Mouse (Mus musculus): ENCODE measurements around the gene Jag2. TPM values are rescaled to one million over a fixed set of nuclear protein-coding genes. Genes with fewer than 3 reads are reported as not detected.

Gene Jag2
- polyA plus RNA-seq, 1 experiment from 2014 or later, result 3.5 TPM

DNA sequence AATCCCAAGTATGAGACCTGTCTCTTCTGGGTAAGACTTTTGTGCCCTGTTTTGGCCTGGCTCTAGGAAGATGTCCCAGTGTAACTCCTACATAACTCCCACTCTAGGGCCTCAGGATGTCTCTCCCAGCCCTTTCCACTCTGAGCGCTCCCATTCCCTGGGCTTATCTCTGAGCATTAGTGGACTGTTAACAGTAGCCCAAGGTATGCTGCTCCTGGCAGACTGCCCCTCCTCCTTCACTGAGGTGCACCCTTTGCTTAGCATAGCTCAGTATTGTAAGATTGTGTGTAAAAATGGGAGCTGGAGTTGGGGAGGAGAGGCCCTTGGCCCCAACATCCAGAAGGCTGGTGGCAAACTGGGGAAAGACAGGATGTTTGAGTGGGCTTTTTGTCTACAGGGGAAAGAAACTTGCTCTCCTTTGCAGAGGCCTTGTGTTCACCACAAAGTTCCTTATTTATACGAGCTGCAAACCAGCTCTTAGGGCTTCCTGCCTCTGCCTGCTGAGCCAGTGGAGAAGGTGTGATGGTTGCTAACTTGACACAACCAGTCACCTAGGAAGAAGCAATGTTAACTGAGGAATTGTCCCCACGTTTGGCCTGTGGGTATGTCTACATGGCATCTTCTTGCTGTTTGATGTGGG, 23.5 kb upstream of the Jag2 start:
- H3K4me2 ChIP-seq, result no peak overlapping the region
- no peaks in the 10 kb centered on the region for H3K9me3 ChIP-seq (replicated peaks)
- peaks cover 39% of the 10 kb centered on the region for H3K4me1 ChIP-seq
- 78% methylated on average over 3 of the region's 3 CpGs for WGBS
- H3K4me3 ChIP-seq (replicated peaks), result no peak overlapping the region
- no peaks in the 10 kb centered on the region for H3K27me3 ChIP-seq
- H3K9ac ChIP-seq, result no peak overlapping the region
- peaks cover 17% of the 10 kb centered on the region; the same call in 1 of the 2 replicates for H3K36me3 ChIP-seq
- H3K27ac ChIP-seq, result peak overlapping the region; percentile 48; the same call in 1 of the 2 replicates
- ATAC-seq (replicated peaks; ENCODE audit: low FRiP score), result no peak

DNA sequence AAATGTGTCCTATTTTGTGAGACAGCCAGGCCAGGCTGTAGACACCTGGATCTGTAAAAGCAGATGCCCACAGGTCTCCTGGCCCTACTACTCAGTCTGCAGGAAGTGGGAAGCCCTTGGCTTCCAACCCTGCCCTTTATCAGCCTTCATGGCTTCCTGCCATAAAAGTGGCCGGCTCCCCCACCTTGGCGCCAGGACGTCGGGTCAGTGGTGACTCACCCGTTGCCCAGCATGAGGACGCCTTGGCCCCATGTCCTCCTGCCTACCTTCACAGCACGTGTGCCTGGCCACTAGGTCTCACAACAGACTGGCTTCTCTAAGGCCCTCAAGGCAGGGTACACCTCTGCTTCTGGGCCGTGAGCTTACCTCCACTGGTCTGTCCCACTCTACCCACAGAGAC, 22.9 kb upstream of the Jag2 start:
- Histone ChIP-seq H3K9ac (no peak overlapping the region), H3K4me1 (peaks cover 42% of the 10 kb centered on the region), H3K4me2 (no peak overlapping the region), H3K36me3 (peaks cover 11% of the 10 kb centered on the region; the same call in 1 of the 2 replicates), H3K27me3 (no peaks in the 10 kb centered on the region), H3K27ac (peak overlapping the region; percentile 48; the same call in 1 of the 2 replicates), H3K9me3 (replicated peaks) (no peaks in the 10 kb centered on the region), H3K4me3 (replicated peaks) (no peak overlapping the region)
- ATAC-seq (replicated peaks; ENCODE audit: low FRiP score), result no peak
- 20% methylated on average over 8 of the region's 8 CpGs for WGBS

DNA sequence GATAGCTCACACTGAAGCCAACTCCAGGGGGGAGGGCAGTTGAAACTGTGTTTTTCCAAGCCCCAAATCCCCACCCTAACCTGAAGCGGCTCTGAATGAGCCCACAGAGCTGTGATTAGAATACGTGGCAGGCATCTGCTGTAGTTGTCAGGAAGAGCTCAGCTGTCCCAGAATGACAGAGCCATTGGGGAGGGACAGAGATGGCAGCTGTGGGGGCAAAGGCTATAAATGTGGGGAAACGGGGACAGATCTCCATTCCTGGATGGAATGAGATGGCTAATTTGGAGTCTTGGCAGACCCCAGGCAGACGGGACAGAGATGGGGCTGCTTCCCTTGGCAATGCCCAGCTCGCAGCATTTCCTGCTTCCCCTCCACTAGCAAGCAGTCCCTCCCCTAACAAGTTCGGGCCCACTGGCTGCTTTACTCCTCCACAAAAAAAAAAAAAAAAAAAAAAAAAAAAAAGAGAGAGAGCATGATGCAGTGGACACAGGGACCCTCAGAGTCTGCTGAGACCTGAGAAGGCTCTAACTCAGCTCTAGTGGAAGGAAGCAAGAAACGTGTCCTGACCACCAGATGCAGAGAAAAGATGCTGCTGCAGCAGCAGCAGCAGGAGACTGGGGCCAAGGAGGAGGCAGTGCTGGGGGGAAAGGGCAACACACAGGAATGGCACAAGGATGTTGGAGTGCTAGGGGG, 21.7 kb upstream of the Jag2 start:
- Histone ChIP-seq H3K27ac (peak overlapping the region; percentile 90), H3K4me1 (peaks cover 42% of the 10 kb centered on the region), H3K4me3 (replicated peaks) (peak overlapping the region; percentile 62; the same call in 1 of the 2 replicates), H3K36me3 (0 out of 2 replicates have a peak, but pooled peaks cover 6% of the 10 kb centered on the region), H3K27me3 (0 out of 2 replicates have a peak, but pooled peaks cover 4% of the 10 kb centered on the region), H3K4me2 (peak overlapping the region; percentile 90), H3K9me3 (replicated peaks) (no peaks in the 10 kb centered on the region), H3K9ac (0 out of 2 replicates have a peak overlapping the region, but pooled peaks have one; percentile 61)
- ATAC-seq (replicated peaks; ENCODE audit: low FRiP score), result no peak
- 14% methylated on average over 7 of the region's 7 CpGs for WGBS

DNA sequence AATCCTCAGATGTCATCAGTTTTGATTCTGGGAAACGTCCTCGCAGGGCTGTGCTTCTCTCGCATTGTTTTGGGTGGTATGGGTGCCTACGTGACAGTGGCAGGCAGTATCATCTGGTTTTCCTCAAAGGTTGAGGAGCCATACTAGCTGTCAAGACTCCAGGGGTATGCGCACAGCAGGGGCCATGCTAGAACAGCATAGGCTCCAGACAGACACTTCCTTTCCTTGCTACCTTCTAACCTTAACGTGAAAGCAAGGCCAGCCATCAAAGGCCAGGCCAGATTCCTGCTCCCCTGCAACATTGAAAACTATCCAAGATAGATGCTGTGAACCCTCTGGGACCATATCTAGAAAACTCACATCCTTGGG, 21.2 kb upstream of the Jag2 start:
- Histone ChIP-seq H3K9ac (0 out of 2 replicates have a peak overlapping the region, but pooled peaks have one; percentile 61), H3K4me2 (peak overlapping the region; percentile 90), H3K27ac (peak overlapping the region; percentile 90), H3K9me3 (replicated peaks) (no peaks in the 10 kb centered on the region), H3K4me3 (replicated peaks) (peak overlapping the region; percentile 62), H3K27me3 (0 out of 2 replicates have a peak, but pooled peaks cover 4% of the 10 kb centered on the region), H3K4me1 (peaks cover 42% of the 10 kb centered on the region), H3K36me3 (0 out of 2 replicates have a peak, but pooled peaks cover 6% of the 10 kb centered on the region)
- peak; percentile 12 for ATAC-seq (replicated peaks; ENCODE audit: low FRiP score)
- WGBS, result 1% methylated on average over 6 of the region's 6 CpGs

DNA sequence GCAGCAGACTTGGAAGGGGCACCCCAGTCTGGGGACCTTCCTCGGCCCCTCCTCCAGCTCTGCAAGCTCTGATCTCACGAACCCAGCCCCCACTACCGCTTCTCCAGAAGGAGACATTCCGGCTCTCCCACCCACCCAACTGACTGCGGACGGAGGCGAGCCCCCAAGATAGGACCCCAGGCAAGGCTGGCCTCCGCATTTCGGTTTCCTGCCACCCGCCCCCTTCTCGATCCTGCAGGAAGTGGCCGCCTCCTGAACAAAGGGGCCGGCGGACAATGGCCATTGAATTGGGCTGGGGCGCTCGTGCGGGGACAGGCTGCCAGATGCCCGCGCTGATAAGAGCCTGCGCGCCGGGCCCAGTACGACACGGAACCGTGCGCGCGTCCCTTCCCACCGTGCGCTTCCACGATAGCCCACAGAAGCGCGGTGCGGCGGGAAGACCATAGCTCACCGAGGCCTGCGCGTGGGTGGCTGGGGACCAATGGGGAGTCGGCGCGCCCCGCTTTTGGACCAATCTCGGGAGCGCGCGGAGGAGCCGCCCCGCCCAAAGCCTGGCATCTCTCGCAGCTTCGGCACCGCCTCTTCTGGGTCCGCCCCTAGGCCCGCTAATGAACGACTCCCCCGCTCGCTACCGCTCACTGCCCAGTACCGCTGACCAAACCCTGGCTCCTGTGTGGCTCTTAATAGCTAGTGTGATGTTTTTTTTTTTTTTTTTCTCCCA, 20.6 kb upstream of the Jag2 start:
- Histone ChIP-seq H3K9ac (peak overlapping the region; percentile 61), H3K4me1 (peaks cover 42% of the 10 kb centered on the region), H3K4me3 (replicated peaks) (peak overlapping the region; percentile 62), H3K36me3 (0 out of 2 replicates have a peak, but pooled peaks cover 3% of the 10 kb centered on the region), H3K4me2 (peak overlapping the region; percentile 90), H3K9me3 (replicated peaks) (no peaks in the 10 kb centered on the region), H3K27ac (peak overlapping the region; percentile 90), H3K27me3 (0 out of 2 replicates have a peak, but pooled peaks cover 4% of the 10 kb centered on the region)
- peak; percentile 83 for ATAC-seq (replicated peaks; ENCODE audit: low FRiP score)
- WGBS, result under 1% methylated on average over 58 of the region's 58 CpGs

DNA sequence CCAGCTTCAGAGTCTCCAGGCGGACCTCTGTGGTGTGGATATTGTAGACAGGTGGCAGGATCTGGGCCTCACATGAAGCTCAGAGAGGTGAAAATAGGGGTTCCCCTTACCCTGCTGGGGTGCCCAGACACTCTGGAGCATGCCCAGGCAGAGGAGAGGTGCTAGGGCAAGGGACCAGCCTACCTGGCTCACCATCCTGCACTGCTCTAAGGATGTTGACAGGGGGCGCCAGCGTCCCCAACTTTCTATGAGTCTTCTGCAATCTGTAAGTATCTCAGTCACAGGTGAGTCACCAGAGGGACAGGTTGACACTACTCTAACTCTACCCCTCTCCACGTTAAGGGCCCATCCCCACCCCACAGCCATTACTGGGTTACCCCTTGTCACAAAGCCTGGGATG, 17.7 kb upstream of the Jag2 start:
- peaks cover 36% of the 10 kb centered on the region for H3K4me1 ChIP-seq
- H3K9ac ChIP-seq, result no peak overlapping the region
- WGBS, result 25% methylated on average over 4 of the region's 4 CpGs
- no peak overlapping the region for H3K4me3 ChIP-seq (replicated peaks)
- H3K4me2 ChIP-seq, result no peak overlapping the region
- no peaks in the 10 kb centered on the region for H3K36me3 ChIP-seq
- H3K27me3 ChIP-seq, result 0 out of 2 replicates have a peak, but pooled peaks cover 6% of the 10 kb centered on the region
- ATAC-seq (replicated peaks; ENCODE audit: low FRiP score), result no peak
- H3K9me3 ChIP-seq (replicated peaks), result no peaks in the 10 kb centered on the region
- peak overlapping the region; percentile 75 for H3K27ac ChIP-seq

DNA sequence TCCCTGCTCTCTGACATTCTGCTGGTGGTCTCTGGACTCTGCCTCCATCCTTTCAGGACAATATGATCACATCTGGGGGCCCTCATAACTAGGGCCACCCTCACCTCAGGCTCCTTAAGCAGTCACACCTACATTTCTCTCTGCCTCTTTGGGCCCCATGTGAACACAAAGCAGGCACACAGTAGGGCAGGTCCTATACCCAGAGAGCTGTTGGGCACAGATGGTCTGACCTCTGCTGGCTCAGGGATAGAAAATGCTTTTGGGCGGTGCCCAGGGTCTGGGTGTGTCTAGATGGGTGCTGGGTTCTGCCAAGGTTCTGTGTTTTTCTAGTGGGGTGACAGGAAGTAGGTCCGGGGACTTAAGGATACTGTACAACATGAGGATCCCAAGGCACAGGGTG, 14.1 kb upstream of the Jag2 start:
- no peaks in the 10 kb centered on the region for H3K36me3 ChIP-seq
- no peaks in the 10 kb centered on the region for H3K9me3 ChIP-seq (replicated peaks)
- H3K27me3 ChIP-seq, result 0 out of 2 replicates have a peak, but pooled peaks cover 6% of the 10 kb centered on the region
- no peak overlapping the region for H3K4me2 ChIP-seq
- ATAC-seq (replicated peaks; ENCODE audit: low FRiP score), result no peak
- H3K4me1 ChIP-seq, result peaks cover 32% of the 10 kb centered on the region
- H3K4me3 ChIP-seq (replicated peaks), result no peak overlapping the region
- WGBS, result 79% methylated on average over 2 of the region's 2 CpGs
- no peak overlapping the region for H3K27ac ChIP-seq
- H3K9ac ChIP-seq, result no peak overlapping the region

DNA sequence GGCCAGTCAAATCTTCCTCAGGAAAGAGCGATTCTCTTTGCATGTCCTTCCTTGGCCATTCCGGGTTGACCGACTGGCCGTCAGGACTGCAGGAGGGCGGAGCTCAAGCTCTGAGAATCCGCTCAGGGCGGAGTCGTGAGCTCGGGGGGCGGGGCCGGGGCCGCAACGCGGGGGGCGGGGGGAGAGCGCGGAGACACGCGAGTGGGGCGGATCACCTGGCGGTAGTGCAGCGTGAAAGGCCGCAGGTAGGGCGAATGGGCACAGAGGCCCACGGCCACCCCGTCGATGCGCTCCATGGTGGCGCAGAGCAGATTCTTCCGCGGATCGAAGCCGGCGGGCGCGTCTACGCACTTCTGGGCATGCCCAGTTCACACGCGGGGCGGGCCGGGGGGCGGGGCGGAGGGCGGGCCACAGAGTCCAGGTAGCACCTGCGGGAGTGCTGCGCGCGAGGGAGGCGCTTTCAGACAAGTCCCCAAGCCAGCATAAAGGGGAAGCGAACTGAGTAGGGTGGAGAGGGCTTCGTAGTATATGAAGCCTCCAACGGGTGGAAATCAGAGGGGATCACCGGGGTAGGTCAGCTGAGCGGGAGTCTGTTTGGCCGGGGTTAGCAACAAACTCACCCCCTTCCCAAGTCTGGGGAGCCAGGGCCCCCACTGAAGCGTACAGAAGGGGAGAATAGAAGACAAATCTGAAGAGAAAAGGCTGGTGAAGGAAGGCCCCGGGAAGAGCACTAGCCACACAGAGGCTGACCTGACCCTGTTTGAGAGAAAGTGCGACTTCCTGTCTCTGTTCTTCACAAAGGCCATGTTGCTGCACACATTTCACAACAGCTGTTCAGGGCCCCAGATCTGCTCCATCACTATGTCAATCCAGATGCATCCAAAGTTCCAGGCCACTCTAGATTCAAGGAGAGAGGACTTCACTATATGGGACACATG, 12.5 kb upstream of the Jag2 start, which contains the start of gene Nudt14:
Nudt14 (minus strand) TSS at position 349 of the 938 bp plus-strand sequence.
- Histone ChIP-seq H3K27ac (peak within 1 kb of the TSS; percentile 91), H3K9ac (peak within 1 kb of the TSS; percentile 78), H3K27me3 (0 out of 2 replicates have a peak, but pooled peaks cover 6% of the 10 kb centered on the region), H3K4me1 (peaks cover 36% of the 10 kb centered on the region), H3K9me3 (replicated peaks) (no peaks in the 10 kb centered on the region), H3K4me3 (replicated peaks) (peak within 1 kb of the TSS; percentile 84), H3K4me2 (peak within 1 kb of the TSS; percentile 83), H3K36me3 (no peaks in the 10 kb centered on the region)
- ATAC-seq (replicated peaks; ENCODE audit: low FRiP score), result peak; percentile 86
- 2% methylated on average over 58 of the region's 58 CpGs for WGBS

DNA sequence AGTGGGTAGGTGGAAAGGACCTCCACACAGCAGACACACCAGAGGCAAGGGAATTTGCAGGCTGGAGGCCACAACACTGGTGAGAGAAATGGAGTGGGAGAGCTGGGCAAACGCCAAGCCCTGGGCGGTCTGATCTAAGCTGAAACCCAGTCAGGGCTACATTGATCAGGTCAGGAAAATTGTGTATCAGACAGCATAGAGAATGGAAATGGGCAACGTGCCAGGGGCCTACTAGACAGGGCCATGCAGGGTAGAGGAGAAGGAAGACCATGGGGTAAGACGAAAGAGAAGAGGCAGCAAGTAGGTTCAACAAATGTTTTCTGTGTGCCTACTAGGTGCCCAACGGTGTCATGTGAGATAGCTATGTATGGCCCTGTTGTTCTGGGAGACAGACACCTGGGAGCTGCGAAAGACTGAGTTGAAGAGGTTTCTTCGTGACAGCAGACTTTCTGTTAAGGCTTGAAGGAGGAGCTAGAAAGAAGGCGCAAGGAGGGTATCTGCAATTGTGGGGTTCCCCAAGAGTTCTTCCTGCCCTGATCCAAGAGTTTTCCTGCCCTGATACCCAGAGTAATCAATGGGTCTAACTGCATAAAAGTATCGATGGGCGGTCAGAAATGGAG, 11.7 kb upstream of the Jag2 start:
- peak overlapping the region; percentile 91 for H3K27ac ChIP-seq

DNA sequence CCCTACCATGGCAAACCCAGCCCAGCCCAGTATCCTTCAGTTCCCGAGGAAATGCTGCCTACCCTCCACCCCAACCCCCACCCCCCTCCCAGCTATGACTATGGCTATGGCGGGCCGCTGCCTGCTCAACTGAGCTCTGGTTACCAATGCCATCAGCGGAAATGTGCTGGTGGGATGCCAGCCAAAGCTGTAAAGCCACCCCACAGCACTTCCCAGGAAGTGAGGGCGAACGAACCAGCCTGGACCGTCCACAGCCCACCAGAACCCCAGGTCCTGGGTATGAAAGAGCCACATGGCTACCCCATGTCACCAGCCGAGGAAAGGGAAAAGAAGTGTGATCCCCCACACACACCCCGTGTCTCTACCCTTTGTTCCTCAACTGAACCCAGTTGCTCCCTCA, 11.1 kb upstream of the Jag2 start:
- no peak overlapping the region for H3K4me2 ChIP-seq
- H3K27me3 ChIP-seq, result 0 out of 2 replicates have a peak, but pooled peaks cover 2% of the 10 kb centered on the region
- H3K9ac ChIP-seq, result no peak overlapping the region
- ATAC-seq (replicated peaks; ENCODE audit: low FRiP score), result no peak
- H3K36me3 ChIP-seq, result no peaks in the 10 kb centered on the region
- H3K4me3 ChIP-seq (replicated peaks), result no peak overlapping the region
- H3K9me3 ChIP-seq (replicated peaks), result no peaks in the 10 kb centered on the region
- H3K4me1 ChIP-seq, result peaks cover 36% of the 10 kb centered on the region
- no peak overlapping the region for H3K27ac ChIP-seq
- WGBS, result 73% methylated on average over 9 of the region's 9 CpGs

More for the DNA sequence above, 11.7 kb upstream of the Jag2 start:
- peak overlapping the region; percentile 78; the same call in 1 of the 2 replicates for H3K9ac ChIP-seq
- H3K4me3 ChIP-seq (replicated peaks), result peak overlapping the region; percentile 84
- WGBS, result 38% methylated on average over 10 of the region's 10 CpGs
- peaks cover 36% of the 10 kb centered on the region for H3K4me1 ChIP-seq
- H3K36me3 ChIP-seq, result no peaks in the 10 kb centered on the region
- peak overlapping the region; percentile 83 for H3K4me2 ChIP-seq
- ATAC-seq (replicated peaks; ENCODE audit: low FRiP score), result peak; percentile 14
- no peaks in the 10 kb centered on the region for H3K9me3 ChIP-seq (replicated peaks)
- H3K27me3 ChIP-seq, result 0 out of 2 replicates have a peak, but pooled peaks cover 2% of the 10 kb centered on the region

Measured in kidney, embryonic 15.5 days (tissue).